Mouse (Mus musculus): Measurements from ENCODE around the gene Gpr152. TPM values are rescaled to one million over a fixed set of nuclear protein-coding genes. Genes with fewer than 3 reads are reported as not detected.

Gene Gpr152
- polyA plus RNA-seq, 2 experiments, result not detected

DNA sequence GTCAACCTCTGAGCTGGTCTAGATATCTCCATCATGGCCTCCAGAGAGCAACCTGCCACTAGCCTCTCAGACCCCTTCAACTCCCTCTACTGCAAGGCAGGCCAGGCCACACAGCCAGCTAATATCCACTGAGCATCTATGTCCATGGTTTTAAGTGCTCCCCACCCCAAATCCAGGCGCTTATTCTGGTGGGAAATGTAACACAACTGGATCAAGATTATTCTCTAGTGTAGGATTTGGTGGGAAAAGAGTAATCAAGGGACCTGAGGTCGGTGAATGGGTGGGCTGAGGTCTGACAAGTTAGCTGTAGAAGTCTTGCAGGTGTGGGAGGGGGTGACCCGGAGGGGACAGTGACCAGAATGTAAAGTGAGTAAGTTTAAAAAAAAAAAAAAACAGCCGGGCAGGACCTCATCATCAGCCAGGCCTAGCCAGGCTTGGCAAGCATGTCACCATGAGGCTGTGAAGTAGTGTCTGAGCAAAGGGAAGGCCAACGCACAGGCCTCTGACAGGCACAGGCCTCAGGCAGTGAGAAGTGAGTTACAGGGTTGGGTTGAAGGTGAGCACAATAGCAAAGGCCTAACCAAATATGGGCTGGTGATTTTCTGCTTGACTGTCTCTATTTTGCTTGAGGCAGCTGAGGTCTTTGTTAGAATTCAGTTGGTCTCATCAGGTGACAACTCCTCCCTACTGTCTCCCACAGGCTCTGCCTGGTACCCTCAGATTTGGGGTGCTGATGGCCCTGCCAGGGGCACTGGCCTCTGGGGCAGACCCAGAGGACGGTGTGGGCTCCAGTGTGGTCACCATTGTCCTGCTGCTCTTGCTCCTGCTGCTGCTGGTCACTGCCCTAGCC lies 15.9 kb downstream of the Gpr152 start:
- no peaks in the 10 kb centered on the region for H3K9me3 ChIP-seq (ENCODE audit: control insufficient read depth, low read length)
- no peak overlapping the region; the same call in 1 of the 2 replicates for H3K9ac ChIP-seq (replicated peaks)
- ATAC-seq (ENCODE audit: insufficient read depth) (no peak), DNase-seq (ENCODE audit: low read depth in 3 of 3, low spot score in 3 of 3) (no peak)
- peak overlapping the region; percentile 8 for H3K4me2 ChIP-seq (ENCODE audit: low read depth)
- H3K36me3 ChIP-seq (replicated peaks; ENCODE audit: control insufficient read depth, insufficient read depth, low read depth), result peaks cover 14% of the 10 kb centered on the region
- H3K4me3 ChIP-seq (ENCODE audit: insufficient read depth in 1 of 2, low read depth in 2 of 2, low read length in 2 of 2), result peak overlapping the region in 1 of 2 experiments; percentile 4; a peak in 1 of 4 replicates
- no peak for TF ChIP-seq EP300 (IDR thresholded peaks at IDR 0.05; ENCODE audit: low read depth)
- no peaks in the 10 kb centered on the region for H3K27me3 ChIP-seq (ENCODE audit: control insufficient read depth, insufficient read depth, low read length)
- H3K27ac ChIP-seq, result no peak overlapping the region
- WGBS (ENCODE audit: insufficient replicate concordance), result 49% methylated on average over 6 of the region's 6 CpGs
- H3K4me1 ChIP-seq (replicated peaks; ENCODE audit: control insufficient read depth in 2 of 2, insufficient read depth in 2 of 2, low read length in 1 of 2), result no peaks in the 10 kb centered on the region; a peak in 2 of 4 replicates

DNA sequence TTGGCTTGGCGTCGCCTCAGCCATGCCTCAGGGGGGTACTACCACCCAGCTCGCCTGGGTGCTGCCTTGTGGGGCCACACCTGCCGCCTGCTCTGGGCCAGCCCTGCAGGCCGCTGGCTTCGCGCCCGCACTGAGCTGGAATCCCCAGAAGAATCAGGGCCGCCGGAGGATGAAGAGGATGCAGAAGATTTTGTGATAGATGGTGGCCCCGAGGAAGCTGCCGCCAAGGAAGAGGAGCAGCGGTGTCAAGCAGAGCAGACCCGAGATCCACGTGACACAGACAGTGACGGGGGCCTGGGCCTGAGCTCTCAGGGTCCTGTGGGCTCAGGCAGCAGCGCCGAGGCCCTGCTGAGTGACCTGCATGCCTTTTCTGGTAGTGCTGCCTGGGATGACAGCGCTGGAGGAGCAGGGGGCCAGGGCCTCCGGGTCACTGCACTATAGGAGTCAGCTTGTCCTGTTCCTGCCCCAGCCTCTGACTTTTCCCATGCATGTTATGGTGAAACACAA lies 16.5 kb downstream of the Gpr152 start:
- no peak overlapping the region for H3K4me2 ChIP-seq (ENCODE audit: low read depth)
- no peaks in the 10 kb centered on the region; a peak in 2 of 4 replicates for H3K4me1 ChIP-seq (replicated peaks; ENCODE audit: control insufficient read depth in 2 of 2, insufficient read depth in 2 of 2, low read length in 1 of 2)
- no peaks in the 10 kb centered on the region for H3K27me3 ChIP-seq (ENCODE audit: control insufficient read depth, insufficient read depth, low read length)
- WGBS (ENCODE audit: insufficient replicate concordance), result 75% methylated on average over 20 of the region's 20 CpGs
- DNase-seq (ENCODE audit: low read depth in 3 of 3, low spot score in 3 of 3) (no peak), ATAC-seq (ENCODE audit: insufficient read depth) (no peak)
- no peaks in the 10 kb centered on the region for H3K9me3 ChIP-seq (ENCODE audit: control insufficient read depth, low read length)
- H3K27ac ChIP-seq, result no peak overlapping the region
- H3K9ac ChIP-seq (replicated peaks), result no peak overlapping the region
- H3K36me3 ChIP-seq (replicated peaks; ENCODE audit: control insufficient read depth, insufficient read depth, low read depth), result peaks cover 10% of the 10 kb centered on the region
- TF ChIP-seq EP300 (IDR thresholded peaks at IDR 0.05; ENCODE audit: low read depth), result no peak
- no peak for TF ChIP-seq CTCF (IDR thresholded peaks at IDR 0.05; ENCODE audit: low read depth)
- no peak overlapping the region for H3K4me3 ChIP-seq (ENCODE audit: insufficient read depth in 1 of 2, low read depth in 2 of 2, low read length in 2 of 2)

- H3K27ac ChIP-seq, result no peak overlapping the region
- TF ChIP-seq CTCF (IDR thresholded peaks at IDR 0.05; ENCODE audit: low read depth), result no peak
- TF ChIP-seq EP300 (IDR thresholded peaks at IDR 0.05; ENCODE audit: low read depth), result no peak
- WGBS (ENCODE audit: insufficient replicate concordance), result 83% methylated on average over 12 of the region's 12 CpGs
- ATAC-seq (ENCODE audit: insufficient read depth), result no peak
- no peak for DNase-seq (ENCODE audit: low read depth in 3 of 3, low spot score in 3 of 3)
- no peak overlapping the region for H3K4me2 ChIP-seq (ENCODE audit: low read depth)
- H3K4me3 ChIP-seq (ENCODE audit: insufficient read depth in 1 of 2, low read depth in 2 of 2, low read length in 2 of 2), result no peak overlapping the region
- no peak overlapping the region for H3K9ac ChIP-seq (replicated peaks)
- peaks cover 0 to under 1% of the 10 kb centered on the region in 2 experiments; a peak in 3 of 4 replicates for H3K4me1 ChIP-seq (replicated peaks; ENCODE audit: control insufficient read depth in 2 of 2, insufficient read depth in 2 of 2, low read length in 1 of 2)
- peaks cover 10% of the 10 kb centered on the region for H3K36me3 ChIP-seq (replicated peaks; ENCODE audit: control insufficient read depth, insufficient read depth, low read depth)
- H3K27me3 ChIP-seq (ENCODE audit: control insufficient read depth, insufficient read depth, low read length), result no peaks in the 10 kb centered on the region
- H3K9me3 ChIP-seq (ENCODE audit: control insufficient read depth, low read length), result no peaks in the 10 kb centered on the region
These were observed 17.2 kb downstream of the Gpr152 start for GRCm38 (mm10) chr19:4156771-4157170.

- H3K4me1 ChIP-seq (replicated peaks; ENCODE audit: control insufficient read depth in 2 of 2, insufficient read depth in 2 of 2, low read length in 1 of 2), result peaks cover 9 to 11% of the 10 kb centered on the region in 2 experiments
- no peak overlapping the region for H3K4me3 ChIP-seq (ENCODE audit: insufficient read depth in 1 of 2, low read depth in 2 of 2, low read length in 2 of 2)
- no peak for ATAC-seq (ENCODE audit: insufficient read depth)
- no peak overlapping the region for H3K27ac ChIP-seq
- H3K4me2 ChIP-seq (ENCODE audit: low read depth), result no peak overlapping the region
- peaks cover 10% of the 10 kb centered on the region for H3K36me3 ChIP-seq (replicated peaks; ENCODE audit: control insufficient read depth, insufficient read depth, low read depth)
- DNase-seq (ENCODE audit: low read depth in 3 of 3, low spot score in 3 of 3), result no peak
- H3K9me3 ChIP-seq (ENCODE audit: control insufficient read depth, low read length), result no peaks in the 10 kb centered on the region
- TF ChIP-seq CTCF (IDR thresholded peaks at IDR 0.05; ENCODE audit: low read depth) (no peak), EP300 (IDR thresholded peaks at IDR 0.05; ENCODE audit: low read depth) (no peak)
- H3K27me3 ChIP-seq (ENCODE audit: control insufficient read depth, insufficient read depth, low read length), result no peaks in the 10 kb centered on the region
- no peak overlapping the region for H3K9ac ChIP-seq (replicated peaks)
- WGBS (ENCODE audit: insufficient replicate concordance), result 87% methylated on average over 8 of the region's 8 CpGs
These were observed 19.5 kb downstream of the Gpr152 start for GRCm38 (mm10) chr19:4159049-4159448.

Measured in liver, embryonic 14.5 days (tissue).